In the genomic region with DNA sequence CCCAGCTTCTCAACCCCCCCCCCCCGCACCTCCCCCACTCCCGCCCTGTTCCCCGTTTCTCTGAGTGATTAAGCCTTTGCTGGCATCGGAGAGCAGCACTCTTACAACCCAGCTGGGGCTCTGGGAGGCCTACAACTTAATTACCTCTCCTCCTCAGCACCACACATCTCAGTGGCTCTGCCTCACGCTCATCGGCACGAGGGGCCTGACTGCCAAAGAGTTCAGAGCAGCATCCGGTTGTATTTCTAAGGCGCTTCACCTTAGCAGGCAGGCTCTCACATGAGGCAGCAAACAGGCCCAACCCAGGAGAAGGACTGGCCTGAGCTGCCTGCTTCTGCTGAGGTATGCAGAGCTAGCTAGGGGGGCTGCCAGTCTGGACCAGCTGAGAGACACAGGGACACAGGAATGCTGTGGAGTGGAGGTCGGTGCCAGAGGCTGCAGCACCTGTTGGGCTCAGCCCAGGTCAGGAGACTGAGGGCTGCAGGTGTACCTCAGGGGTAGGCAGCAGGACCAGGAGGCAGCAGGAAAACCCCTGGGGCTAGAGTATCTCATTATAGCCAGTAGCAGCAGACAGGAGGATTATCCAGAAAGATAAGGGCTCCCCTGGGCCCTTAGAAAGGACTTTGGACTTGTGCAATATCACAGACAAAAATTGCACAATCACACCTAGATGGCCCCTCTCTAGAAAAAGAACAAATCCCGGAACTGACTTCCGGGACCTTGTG, we compare ENCODE assay signal across 9 mouse cellular contexts.
A peak's percentile ranks its signal among the peaks of the same experiment; 100 is the strongest.
DNase-seq lines count a peak whose midpoint lies in the region; ATAC-seq and TF ChIP-seq lines count a peak whose summit lies in the region.
"Had no signal": no experiment of that assay in that cellular context is flagged by ENCODE, and none has a peak within 500 bp of the region (broad histone marks: within the 10 kb centered on the region; RNA-seq: fewer than 3 reads in every experiment).

No protein-coding gene starts in this region.

- H3K36me3 ChIP-seq in intestine, postnatal 0 days (ENCODE audit: control insufficient read depth, insufficient read depth), result no peaks in the 10 kb centered on the region

- peak overlapping the region; percentile 88 for H3K27ac ChIP-seq in intestine, postnatal 0 days (ENCODE audit: low read depth, low read length)
- no peak overlapping the region for H3K27ac ChIP-seq in cerebellum, adult 2 months (ENCODE audit: insufficient read depth, low read length)

- peak; percentile 32 for DNase-seq in adrenal gland, postnatal 25 days
- no peak for DNase-seq in adrenal gland, adult 8-10 months
- DNase-seq in NIH3T3 (ENCODE audit: low read depth), result peak; percentile 77
- peak; percentile 49 for DNase-seq in lung, postnatal 36 days
- DNase-seq in spleen, postnatal 14 days (ENCODE audit: low spot score in 2 of 2), result no peak
- DNase-seq in cerebellum, adult 2 months, result no peak
- no peak for DNase-seq in ovary, postnatal 14 days (ENCODE audit: low spot score)
- DNase-seq: B cell, adult 2 months had no signal

- H3K4me2 ChIP-seq in intestine, postnatal 0 days (replicated peaks; ENCODE audit: low read depth), result peak overlapping the region; percentile 48

- peak; percentile 93 for ATAC-seq in intestine, postnatal 0 days

- H3K9me3 ChIP-seq in intestine, postnatal 0 days (ENCODE audit: control insufficient read depth), result no peaks in the 10 kb centered on the region

- 16% methylated on average over 12 of the region's 12 CpGs for WGBS in intestine, postnatal 0 days
- 30% methylated on average over 12 of the region's 12 CpGs for WGBS in cerebellum, adult 2 months

- no peak for TF ChIP-seq POLR2A in cerebellum, adult 2 months (IDR thresholded peaks at IDR 0.05; ENCODE audit: borderline replicate concordance, insufficient read depth, low read length)

- TF ChIP-seq CTCF in intestine, postnatal 0 days (IDR thresholded peaks at IDR 0.05; ENCODE audit: low read depth), result no peak
- TF ChIP-seq CTCF in cerebellum, adult 2 months (IDR thresholded peaks at IDR 0.05; ENCODE audit: borderline replicate concordance, insufficient read depth, low read depth, low read length), result no peak

- H3K4me3 ChIP-seq in intestine, postnatal 0 days (ENCODE audit: low read depth, low read length), result no peak overlapping the region
- H3K4me3 ChIP-seq in cerebellum, adult 2 months (replicated peaks; ENCODE audit: insufficient read depth, low read depth, low read length), result no peak overlapping the region

- H3K4me1 ChIP-seq in intestine, postnatal 0 days (replicated peaks; ENCODE audit: control insufficient read depth, insufficient read depth, low read length), result peaks cover 16% of the 10 kb centered on the region
- H3K4me1 ChIP-seq in cerebellum, adult 2 months (ENCODE audit: control insufficient read depth, insufficient read depth, low read length), result no peaks in the 10 kb centered on the region

- H3K9ac ChIP-seq in intestine, postnatal 0 days (ENCODE audit: low read depth, low read length), result no peak overlapping the region

- no peaks in the 10 kb centered on the region for H3K27me3 ChIP-seq in intestine, postnatal 0 days (replicated peaks; ENCODE audit: control insufficient read depth, insufficient read depth, low read length)
- H3K27me3 ChIP-seq in cerebellum, adult 2 months (ENCODE audit: control insufficient read depth, insufficient read depth, low read length), result no peaks in the 10 kb centered on the region

Comparison
In these comparisons a context has a peak if more than half of its experiments do, and no peak if none do; other contexts are left out.
1. DNase-seq: peak in adrenal gland, postnatal 25 days (single experiment), NIH3T3 (single experiment) and lung, postnatal 36 days (single experiment); none in adrenal gland, adult 8-10 months (single experiment), spleen, postnatal 14 days (0 of 2), cerebellum, adult 2 months (0 of 2) and ovary, postnatal 14 days (single experiment).